Mouse (Mus musculus) bone marrow, adult 2 months (tissue): ENCODE measurements around the gene Mtcl1.

Source experiments
- CTCF ChIP-seq: fragments of 200-500 bp; IDR thresholded peaks from 2 replicates; pipeline ENCODE4 v1.5.1; 2011; ENCODE audit warnings: low read length, control low read depth; ENCODE audit not compliant: control insufficient read depth, insufficient read depth
- POLR2A ChIP-seq: fragments of 200-500 bp; IDR thresholded peaks from 2 replicates; pipeline ENCODE4 v1.6.1; 2011; ENCODE audit warnings: low read depth, mild to moderate bottlenecking, control low read depth, low read length, borderline replicate concordance; ENCODE audit not compliant: control insufficient read depth

DNA sequence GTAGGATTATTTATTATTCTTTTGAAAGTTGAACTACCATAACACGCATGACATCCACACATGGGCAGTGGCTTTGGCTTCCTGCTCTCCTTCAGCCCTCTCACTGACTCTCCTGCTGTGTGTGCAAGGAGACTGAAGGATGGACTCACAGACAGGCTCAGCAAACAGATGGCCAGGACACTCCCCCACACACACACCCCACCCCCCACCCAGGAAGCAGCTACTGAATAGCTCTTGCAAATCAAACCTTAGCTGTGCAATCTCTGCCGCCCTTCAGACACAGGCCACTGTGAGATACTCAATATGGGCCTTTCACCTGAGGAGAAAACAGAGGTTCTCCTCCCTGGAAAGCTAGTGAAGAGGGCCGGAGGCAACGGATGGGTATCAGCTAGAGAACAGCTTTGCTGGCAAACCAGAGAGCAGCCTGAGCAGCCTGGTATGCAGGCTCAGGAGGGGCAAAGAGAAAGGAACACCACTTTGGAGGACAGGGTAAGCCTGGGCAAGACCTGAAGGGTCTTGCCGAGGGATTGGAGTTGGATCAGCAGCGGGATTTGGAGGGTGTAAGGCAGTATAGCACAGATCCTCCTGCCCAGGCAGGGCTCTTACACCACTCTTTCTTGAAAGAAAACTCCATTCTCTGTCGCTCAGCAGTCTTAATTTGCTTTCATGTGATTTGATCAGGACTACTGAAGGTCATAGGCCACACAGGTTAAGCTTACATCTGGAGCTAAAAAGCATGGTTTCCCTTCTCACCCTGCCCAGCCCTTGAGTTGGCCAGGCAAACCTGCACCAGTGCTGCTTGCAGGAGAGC, 3.1 kb downstream of the Mtcl1 start:
- TF ChIP-seq POLR2A (no peak), CTCF (no peak)
